Mouse (Mus musculus): Measurements from ENCODE around the gene Swt1.

- TF ChIP-seq CTCF (IDR thresholded peaks at IDR 0.05; ENCODE audit: borderline replicate concordance, insufficient read depth, low read length) (no peak), POLR2A (IDR thresholded peaks at IDR 0.05; ENCODE audit: low read depth, low read length) (no peak)
These were observed 107.8 kb downstream of the Swt1 start for GRCm38 (mm10) chr1:151320408-151320807.

Data from embryonic fibroblast, embryonic 13.5 days (primary cell).